Mouse (Mus musculus) adrenal gland (tissue): ENCODE measurements around the gene Wdfy3.
"Not testable (repeated sequence)": the region's sequence is repeated elsewhere in the genome, so short reads cannot be mapped to it uniquely, and the experiment has no call there.

Experiments
- intact Hi-C: fragments of 180-260 bp; cut with DNase I; formaldehyde crosslinking; loops from one replicate; pipeline ENCODE4 v1.15.1; 2025
- long read RNA-seq, 2 experiments: library from polyadenylated mRNA; unstranded; transcript quantifications; one replicate each; pipeline ENCODE4 v2.0.0; 2020; ENCODE audit warnings: borderline replicate concordance in 1 of 2; ENCODE audit not compliant: insufficient replicate concordance in 1 of 2

Wdfy3 gene
- long read RNA-seq, experiment 1, partial matches to known transcripts: 0 of 5 reads
- long read RNA-seq, experiment 1, other reads (novel, unspliced or antisense): 5 of 5 reads
- long read RNA-seq, experiment 2, partial matches to known transcripts: 0 of 7 reads
- long read RNA-seq, experiment 2, other reads (novel, unspliced or antisense): 7 of 7 reads

DNA sequence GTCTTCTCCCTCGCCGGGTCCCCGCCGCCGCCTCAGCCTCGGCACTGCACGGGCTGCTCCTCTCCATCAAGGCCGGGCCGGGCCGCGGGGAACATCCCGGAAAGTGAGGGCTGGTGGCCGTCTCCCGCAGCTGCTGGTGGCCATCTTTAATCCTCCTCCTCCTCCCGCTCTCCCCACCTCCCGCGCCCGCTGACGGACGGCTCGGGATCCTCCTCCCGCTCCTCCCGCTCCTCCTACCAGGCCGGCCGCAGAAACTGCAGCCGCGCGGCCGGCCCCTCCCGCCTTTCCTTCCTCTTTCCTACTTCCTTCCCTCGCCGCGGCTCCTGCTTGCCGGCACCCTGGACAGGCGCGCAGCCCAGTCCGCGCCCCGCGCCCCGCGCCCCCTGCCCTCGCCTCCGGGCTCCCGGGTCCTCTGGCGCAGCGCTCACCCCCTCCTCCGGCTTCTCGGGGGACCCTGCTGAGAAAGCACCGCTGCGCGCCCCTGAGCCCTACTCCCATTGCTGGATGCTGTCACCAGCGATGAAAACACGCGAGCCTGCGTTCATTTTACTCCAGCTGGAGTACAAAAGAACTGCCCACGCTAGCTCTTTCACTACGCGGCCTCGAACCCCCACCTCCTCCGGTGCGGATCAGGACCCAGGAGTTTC lies at the start of gene Wdfy3:
Gene Wdfy3, minus strand, starts transcription at position 155 of the 647 bp plus-strand sequence.
- intact Hi-C loops: loop anchor here (5.0 kb wide), 2 partner anchors 68 to 133 kb away; no protein-coding TSS in a partner anchor

DNA sequence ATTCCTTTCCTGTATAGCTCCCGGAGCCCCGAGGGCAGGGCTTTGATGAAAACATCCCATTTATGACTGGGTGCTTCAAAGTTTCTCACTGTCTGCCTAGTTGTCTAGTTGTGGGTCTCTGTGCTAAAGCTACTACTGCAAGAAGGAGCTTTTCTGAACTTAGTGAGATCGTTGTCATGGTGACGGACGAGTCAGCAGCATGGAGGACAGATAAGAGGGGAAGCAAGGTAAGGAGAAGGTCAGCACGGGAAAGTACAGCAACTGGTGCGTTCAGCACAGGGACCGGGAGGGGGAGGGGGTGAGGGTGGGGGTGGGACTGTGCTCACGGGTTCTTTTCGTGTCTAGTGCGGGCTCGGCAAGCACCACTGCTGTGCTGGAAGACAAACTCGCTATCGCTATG lies 43.3 kb upstream of the Wdfy3 start:
- intact Hi-C loops: no loop called here

DNA sequence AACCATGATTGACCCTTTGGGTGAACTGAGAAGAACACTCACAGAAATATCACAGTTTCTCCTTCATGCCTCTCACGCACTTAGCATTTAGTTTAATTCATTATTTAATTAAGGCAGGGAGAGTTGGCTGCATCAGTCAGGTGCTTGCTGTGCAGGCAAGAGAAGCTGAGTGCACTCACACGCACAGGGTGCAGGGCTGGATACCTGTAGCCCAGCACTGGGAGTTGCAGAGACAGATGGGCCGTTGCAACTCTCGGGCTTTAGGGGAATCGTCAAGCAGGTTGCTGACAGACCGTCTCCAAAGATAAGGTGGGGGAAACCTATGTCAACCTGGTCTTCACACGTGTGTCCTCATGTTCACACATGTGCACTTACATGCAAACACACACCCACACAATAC lies 42.3 kb upstream of the Wdfy3 start:
- intact Hi-C loops: no loop called here

DNA sequence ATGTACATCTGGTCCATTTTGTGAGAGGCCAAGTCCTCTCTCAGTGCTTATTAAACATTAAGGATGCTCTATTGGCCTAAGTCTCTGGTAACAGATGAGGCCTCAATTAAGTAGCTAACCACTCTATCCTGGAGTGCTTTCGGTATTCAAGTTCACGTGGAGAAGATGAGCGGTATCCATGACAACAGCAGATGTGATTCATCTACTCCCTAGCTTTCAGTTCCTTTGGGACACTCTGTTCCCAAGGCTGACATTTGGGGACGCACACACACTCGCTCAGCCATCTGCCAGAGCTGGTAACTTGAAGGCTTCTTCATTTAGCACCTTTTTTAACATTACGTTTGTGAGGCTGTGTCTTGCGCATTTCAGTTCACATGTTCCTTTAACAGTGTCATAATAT lies 40.3 kb upstream of the Wdfy3 start:
- intact Hi-C loops: no loop called here

DNA sequence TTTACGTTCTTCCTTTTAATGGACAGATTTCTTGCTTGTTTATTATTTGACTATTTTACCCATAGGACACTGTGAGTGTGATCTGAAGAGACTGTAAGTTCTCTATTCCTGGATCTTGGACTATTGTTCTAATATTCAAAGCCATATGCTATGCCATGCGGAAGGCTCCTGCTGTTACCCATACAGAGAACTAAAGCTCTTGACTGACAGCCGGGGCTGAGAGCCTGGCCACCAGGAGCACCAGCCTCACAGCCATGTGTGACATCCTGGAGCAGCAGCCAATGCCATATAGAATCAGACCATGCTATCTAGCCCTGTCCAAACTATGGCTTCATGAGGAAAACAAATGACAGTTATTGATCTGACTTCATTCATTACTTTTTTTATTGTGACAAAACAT lies 36.2 kb upstream of the Wdfy3 start:
- intact Hi-C loops: no loop called here

DNA sequence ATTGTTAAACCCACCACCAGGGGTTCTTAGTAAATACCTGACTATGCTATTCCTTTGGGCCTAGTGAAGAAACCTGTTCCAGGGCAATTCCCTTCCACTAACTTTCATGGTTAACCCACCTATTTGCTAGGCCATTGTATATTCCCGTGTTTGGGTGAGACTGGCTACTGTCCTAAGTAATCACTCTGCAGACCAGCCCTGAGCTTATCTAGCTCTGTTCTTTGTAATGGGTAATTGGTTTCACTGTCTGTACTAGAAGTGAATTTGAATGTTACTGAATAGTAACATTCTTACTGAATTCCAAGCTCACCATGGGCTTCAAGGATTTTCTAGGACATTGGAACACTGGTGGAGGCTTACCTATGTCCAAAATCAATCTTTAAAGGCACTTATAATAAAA lies 32.1 kb upstream of the Wdfy3 start:
- intact Hi-C loops: not testable (repeated sequence)

DNA sequence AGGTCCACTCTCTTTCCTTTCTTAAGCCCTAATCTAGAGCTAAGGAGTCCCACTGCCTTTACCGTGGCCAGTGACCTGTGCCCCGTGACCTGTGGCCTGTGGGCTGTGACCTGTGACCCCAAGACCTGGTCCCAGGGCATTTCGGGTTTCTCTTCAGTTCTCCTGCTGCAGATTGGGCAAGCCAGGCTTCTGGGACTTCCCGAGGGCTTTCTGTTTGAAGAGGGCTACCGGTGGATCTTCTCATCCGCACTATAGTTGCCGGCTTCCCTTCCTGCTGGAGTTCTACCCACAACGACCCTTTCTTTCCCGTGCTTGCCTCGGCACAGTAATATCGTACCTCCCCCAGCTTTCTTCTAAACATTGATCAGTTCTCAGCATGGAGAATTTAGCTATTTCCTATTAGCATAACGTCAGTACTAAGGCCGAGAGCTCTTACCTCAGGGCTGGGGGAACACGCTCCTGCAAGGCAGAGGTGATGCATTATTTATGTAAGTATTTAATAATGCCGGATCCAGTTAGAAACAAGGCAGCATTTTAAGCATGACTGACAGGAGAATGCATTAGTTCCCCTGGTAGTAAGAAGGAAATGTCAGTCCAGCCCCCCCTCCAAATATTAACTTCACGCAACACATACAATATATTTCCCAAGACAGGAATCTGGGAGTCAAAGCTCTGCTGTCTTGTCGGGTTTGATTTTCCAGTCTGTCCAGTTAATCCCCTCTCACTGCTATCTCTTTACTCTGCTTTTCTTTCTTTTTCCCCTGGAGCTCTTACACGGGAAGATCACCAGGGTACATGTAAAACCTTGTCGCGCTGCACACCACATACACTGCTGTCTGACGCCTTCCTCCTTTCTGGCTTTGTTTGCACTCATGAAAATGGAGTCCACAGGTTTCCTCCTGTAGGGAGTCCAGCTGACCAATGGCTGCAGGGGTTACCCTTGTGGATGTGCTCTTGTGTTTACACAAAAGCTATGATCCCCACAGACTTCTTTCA lies 30.8 kb upstream of the Wdfy3 start:
- intact Hi-C loops: no loop called here

DNA sequence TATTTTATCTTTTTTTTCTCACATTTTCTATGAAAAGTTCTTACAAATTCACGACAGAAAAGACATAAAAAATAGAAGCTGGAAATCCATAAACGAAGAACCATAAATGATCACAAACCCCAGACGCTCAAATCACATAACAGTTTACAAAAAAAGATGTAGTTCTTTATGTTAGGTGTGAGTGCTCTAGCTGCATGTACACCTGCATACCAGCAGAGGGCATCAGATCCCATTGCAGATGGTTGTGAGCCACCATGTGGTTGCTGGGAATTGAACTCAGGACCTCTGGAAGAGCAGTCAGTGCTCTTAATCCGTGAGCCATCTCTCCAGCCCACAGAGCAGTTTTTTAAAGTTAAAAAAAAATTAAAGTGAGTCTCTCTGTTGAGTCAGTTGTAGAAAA lies 25.9 kb upstream of the Wdfy3 start:
- intact Hi-C loops: no loop called here

DNA sequence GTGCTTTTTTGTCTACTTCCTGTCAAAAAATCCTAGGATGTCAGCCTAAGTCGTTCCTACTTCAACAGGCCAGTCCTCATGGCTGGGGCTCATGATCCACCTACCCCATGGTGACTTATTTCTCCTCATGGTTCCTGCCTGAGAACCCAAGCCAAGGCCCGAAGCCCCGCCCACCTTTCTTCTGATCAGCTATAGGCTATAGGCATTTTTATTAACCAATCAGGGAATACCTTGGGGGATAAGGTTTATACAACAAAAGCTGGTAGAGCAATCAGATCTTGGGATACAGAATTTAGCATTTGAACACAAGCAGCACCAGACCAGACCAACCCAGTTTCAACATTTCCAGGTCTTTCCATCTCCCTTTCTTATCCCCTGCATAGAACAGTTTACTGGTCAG lies 21.0 kb upstream of the Wdfy3 start:
- intact Hi-C loops: no loop called here

DNA sequence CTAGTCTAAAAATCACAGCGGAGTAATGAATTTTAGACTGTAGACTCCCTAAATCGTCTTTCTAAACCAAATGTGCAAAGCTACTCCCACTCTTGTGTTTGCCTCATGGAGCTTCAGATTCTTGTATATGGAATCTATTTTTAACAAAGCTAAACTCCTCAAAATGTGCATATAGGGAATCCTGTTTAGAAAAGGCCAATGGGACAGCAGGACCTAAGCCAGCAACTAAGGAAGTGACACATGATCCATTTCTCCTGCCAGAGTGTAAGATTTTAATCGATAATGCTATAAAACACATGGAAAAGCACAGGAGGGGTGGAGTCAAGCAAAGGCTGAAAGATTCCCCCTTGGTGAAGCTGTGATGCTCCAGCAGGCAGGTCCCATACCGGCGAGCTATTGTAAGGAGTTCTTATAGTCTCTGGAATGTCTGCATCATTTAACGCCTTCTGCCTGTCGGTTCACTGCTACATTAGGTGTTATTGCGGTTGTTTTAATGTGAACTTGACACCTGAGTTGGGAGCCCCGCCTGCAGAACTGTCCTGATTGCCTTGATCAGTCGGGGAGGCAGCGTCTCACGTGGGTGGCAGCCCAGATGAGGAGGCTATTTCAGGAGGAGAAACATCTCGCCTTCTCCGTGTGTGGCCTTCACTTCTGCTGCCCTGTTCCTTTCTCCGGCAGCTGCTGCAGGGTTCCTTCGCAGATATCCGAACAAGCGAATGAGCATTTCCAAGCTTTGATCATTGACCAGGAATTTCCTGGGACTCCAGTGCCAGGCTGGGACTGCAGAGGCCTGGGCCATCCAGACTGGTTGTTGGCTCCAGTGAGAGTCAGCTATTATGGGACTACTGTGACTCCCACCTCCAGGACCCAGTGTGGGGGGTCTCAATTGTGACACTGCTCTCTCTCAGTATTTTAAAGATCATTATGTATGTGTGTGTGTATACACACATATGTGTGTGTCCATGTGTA lies 15.3 kb upstream of the Wdfy3 start:
- intact Hi-C loops: no loop called here

DNA sequence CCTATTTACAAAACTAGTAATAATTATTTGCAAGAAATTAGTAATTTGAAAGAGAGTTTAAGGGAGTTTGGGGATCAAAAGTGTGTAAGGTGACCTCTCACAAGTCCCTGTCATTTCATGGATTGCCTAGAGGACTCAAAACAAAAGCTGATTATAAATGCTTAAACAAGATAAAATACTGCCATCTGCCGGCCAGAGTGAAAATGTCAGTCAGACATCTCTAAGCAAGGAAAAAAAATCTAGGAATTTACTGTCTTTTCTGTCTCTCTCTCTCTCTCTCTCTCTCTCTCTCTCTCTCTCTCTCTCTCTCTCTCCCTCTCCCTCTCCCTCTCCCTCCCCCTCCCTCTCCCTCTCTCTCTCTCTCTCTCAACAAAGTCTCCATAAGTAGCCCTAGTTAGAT lies 4.4 kb upstream of the Wdfy3 start:
- intact Hi-C loops: loop anchor here (5.0 kb wide), 1 partner anchor 137 kb away; no protein-coding TSS in a partner anchor

DNA sequence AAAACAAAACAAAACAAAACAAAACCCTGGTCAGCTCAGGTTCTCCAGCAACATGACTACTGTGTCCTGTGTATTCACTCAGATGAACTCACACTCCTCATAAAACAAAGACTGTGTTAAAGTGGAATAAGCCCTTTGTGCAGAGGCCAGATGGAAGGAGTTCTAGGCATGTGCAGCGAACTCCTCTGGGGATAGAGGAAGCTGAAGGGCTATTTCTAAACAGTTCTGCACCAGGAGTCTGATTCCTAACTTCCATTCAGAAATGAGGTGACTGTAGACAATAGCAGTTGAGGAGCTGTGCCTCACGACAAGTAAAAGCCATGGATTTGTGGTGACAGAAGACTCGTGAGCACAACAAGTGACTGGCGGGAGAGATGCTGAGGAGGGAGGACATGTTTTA lies 2.3 kb upstream of the Wdfy3 start:
- intact Hi-C loops: loop anchor here (2.0 to 5.0 kb wide), 2 partner anchors 135 to 177 kb away; no protein-coding TSS in a partner anchor

DNA sequence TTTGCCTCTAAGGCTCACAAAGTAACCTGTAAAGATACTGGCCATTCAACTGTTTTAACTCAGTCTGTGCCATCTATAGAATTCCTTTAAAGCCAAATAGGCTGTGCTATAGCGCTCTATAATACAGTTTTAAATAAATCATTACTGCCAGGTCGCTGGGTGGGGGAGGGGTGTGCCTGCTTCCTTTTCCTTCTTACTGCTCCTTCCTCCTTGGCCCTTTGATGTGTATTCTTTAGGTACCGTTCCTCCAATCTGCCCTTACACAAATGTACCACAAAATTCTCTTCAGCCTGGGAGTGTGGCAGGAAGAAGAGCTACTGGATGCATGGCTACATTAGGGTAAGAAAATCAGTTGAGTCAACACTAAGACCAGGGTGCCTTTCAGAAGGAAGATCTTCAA lies 1.5 kb upstream of the Wdfy3 start:
- intact Hi-C loops: loop anchor here (5.0 kb wide), 1 partner anchor 134 kb away; no protein-coding TSS in a partner anchor

DNA sequence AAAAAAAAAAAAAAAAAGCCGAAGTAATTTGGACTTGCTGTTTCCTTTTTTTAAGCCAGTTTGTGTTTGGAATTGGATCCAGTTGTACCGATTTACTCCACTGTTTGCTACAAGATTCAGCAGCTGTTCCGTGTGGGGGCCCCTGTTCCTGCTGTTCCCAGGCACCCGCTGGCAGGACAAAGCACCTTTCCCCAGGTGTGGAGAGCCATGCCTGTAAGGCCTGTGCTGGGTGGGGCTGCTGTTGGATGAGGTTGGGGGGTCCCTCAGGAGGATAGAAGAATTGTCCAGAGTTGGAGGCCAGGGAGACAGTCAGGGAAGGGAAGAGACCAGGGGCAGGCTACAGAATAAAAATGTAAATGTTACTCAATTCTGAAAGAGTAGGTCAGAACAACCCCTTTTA lies 1.1 kb upstream of the Wdfy3 start:
- intact Hi-C loops: loop anchor here (5.0 kb wide), 1 partner anchor 133 kb away; no protein-coding TSS in a partner anchor

DNA sequence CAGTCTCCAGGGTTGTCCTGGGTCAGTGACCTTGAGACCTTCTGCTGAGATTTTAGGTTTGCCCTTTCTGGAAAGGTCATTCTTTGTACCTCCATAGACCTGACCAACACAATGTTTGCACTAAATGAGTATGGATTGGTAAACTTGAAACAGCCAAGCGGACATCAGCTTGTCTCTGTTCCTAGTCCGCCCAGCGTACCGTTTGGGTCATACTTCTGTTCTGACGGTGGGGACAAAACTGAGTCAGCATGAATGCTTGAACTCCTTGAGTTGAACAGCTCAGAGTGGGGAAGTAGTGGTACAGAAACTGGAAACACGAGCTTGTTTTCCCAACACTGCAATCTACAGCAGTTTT lies 670 bp upstream of the Wdfy3 start:
- intact Hi-C loops: loop anchor here (5.0 kb wide), 1 partner anchor 133 kb away; no protein-coding TSS in a partner anchor

DNA sequence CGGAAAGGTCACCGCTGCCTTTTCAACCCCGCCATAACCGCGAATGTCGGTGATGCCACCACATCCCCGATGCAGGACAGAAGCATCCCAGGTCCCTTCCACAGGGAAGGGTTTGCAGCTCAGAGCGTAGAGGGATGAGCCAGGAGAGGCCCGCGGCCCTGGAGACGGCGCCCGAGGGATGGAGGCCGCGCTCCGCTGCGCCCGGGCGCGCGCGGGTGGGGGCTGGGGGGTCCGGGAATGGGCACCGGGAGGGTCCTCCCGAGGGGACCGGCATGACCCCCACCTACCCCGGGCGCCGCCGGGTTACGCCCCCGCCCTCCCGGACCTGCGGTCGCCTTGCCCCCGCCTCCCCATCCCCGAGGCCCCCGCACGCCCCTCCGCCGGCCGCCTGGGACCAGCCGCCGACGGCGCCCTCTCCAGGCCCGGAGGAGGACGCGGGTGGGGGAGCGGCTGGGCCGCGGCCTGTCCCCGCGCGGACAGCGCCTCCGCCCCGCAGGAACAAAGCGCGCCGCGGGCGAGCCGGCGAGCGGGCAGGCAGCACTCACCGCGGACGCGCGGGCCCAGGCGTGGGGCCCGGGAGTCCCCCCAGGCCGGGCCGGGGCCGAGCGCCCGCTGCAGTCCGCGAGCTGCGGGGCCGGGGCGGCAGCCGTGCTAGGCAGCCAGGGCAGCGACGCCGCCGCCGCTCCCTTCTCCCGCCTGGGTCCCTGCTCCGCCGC lies 512 bp downstream of the Wdfy3 start:
- intact Hi-C loops: loop anchor here (5.0 kb wide), 1 partner anchor 67 kb away; no protein-coding TSS in a partner anchor

DNA sequence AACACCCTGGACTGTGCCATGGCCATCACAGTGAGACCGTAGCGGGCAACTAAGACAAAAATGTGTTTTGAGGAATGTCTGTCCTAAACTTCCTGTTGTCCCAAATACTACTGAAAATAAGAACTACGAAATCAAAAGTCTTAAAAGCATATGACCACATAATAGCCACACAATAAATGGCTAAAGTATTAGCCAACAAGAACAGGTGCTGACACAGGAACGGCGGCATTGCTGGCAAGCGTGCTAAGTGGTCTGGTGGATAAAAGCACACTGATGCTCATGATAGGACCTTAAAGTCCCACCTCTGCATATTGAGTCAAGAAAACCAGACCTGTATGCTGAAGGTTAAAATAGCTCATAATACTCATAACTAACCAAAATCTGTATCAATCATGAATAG lies 3.3 kb downstream of the Wdfy3 start:
- intact Hi-C loops: loop anchor here (5.0 kb wide), 1 partner anchor 64 kb away; no protein-coding TSS in a partner anchor

DNA sequence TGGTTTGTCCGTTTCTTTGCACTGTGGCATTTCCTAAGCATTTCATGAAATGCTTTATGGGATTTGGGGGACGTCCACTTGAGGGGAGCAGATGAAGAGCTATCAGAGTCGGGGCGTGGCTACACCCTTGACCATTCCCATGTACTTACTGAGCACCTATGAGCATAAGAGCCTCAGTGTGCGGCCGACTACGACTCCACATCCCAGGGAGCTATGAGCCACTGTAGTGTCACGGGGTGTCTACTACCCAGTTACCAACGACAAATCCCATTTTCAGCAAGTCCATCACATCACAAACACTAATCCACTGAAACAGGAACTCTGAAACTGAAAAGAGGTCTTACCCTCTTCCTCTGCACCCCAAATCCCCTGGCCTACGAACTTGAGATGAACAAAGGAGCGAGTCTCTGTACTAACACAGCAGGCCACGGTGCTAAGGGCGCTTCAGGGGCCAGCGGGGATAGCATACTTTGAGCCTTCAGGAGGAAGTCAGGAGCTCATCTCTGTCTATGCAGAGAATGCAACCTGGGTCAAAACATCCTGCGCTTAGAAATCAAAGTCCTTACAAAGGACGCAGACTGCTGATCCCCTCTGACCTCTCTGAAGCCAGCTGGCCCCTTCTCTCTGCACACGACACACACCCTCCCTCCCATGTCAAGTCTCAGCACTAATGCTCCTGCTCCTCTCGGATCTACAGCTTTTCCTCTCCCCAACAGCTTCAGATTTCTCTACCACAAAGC lies 6.5 kb downstream of the Wdfy3 start:
- intact Hi-C loops: no loop called here

DNA sequence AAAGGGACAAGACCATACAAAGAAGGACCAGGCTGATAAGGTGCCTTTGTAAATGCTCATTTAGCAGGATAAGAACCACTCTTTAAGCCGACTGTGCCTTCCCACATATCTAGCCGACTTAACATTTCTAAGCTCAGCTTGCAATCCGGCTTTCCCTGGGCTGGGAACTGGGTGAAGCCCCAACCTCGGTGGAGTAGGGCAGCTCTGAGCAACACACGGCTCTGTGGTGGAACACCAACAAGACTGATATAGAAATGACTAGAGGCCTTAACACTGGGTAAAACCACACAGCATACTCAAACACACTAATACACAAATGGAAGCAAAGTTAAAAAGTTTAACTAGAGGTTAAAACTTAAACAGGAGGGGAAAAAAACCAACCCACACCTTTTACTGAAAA lies 7.9 kb downstream of the Wdfy3 start:
- intact Hi-C loops: no loop called here
